Mouse (Mus musculus) thymus, adult 2 months (tissue): ENCODE results near the gene Calr4.

Source experiments
- CTCF ChIP-seq: fragments of 200-500 bp; IDR thresholded peaks from 2 replicates; pipeline ENCODE4 v1.5.1; 2012; ENCODE audit warnings: mild to moderate bottlenecking, control low read depth, low read length, moderate library complexity, borderline replicate concordance; ENCODE audit not compliant: control insufficient read depth, poor library complexity, insufficient read depth; ENCODE audit errors: extremely low read depth
- POLR2A ChIP-seq: fragments of 200-500 bp; IDR thresholded peaks from 2 replicates; pipeline ENCODE4 v1.6.1; 2012; ENCODE audit warnings: mild to moderate bottlenecking, low read length, control low read depth, moderate library complexity; ENCODE audit not compliant: control insufficient read depth, poor library complexity, insufficient read depth; ENCODE audit errors: extremely low read depth

- TF ChIP-seq POLR2A (no peak), CTCF (no peak)
These were observed 12.3 kb upstream of the Calr4 start for GRCm38 (mm10) chr4:109222001-109222400.
